Mouse (Mus musculus): Measurements from ENCODE around the gene Atm. TPM values are rescaled to one million over a fixed set of nuclear protein-coding genes. Genes with fewer than 3 reads are reported as not detected.
A peak's percentile ranks its signal among the peaks of the same experiment; 100 is the strongest.

The Atm gene
- polyA plus RNA-seq (2014; fragmentation: Nextera tagmentation; extraction: Ambion mirVana): 17.7 and 18.0 TPM in 2 replicates

DNA sequence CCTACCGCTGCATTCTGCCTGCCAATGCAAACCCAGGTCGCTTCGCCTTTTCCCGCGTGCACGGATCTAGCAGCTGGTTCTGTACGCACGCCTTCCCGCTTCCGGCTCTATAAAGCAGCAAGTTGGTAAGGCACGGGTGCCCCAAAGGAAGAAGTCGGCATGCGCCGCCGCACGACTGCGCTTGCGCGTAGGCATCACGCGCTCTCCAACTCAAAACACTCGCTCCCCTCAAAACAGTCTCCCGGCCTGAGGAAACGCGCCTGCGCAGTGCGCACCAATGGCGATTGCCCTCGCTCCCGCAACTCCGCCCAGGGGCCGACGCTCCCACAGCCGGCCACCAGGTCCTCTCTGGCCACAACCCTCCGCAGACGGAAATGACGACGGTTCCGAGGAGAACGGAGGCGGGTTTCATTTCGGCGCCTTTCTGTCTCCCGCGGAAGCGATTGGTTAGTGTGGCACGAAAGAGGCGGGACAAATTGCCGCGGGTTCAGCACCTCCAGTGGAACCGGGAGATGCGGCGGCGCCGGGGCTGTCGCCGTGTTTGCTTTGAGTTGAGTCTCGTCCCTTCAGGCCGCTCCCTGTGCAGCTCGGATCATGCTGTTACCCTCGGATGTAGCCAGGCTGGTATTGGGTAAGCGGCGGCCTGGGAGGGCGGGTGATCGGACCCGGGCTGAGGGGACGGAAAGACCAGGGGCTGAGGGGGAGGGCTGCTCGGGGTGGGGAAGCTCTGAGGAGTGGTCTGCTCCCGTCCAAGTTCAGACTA lies at the start of gene Atm, which contains the start of gene Npat:
Atm (minus strand) TSS at position 183 of the 763 bp plus-strand sequence.
Npat (plus strand) TSS at position 490 of the 763 bp plus-strand sequence.
- DNase-seq (ENCODE audit: low spot score, missing footprints) (peak; percentile 100), ATAC-seq (ENCODE audit: low FRiP score) (peak; percentile 99)
- Histone ChIP-seq H3K27me3 (ENCODE audit: control insufficient read depth, insufficient read depth, low read length) (no peaks in the 10 kb centered on the region), H3K4me2 (peak within 1 kb of the TSS; percentile 87), H3K4me1 (ENCODE audit: control insufficient read depth, insufficient read depth, low read length) (peaks cover 17% of the 10 kb centered on the region; the same call in 1 of the 2 replicates), H3K36me3 (ENCODE audit: control insufficient read depth, insufficient read depth, low read length) (no peaks in the 10 kb centered on the region), H3K4me3 (ENCODE audit: low read depth, low read length) (peak within 1 kb of the TSS; percentile 88), H3K9me3 (ENCODE audit: control insufficient read depth, low read length) (no peaks in the 10 kb centered on the region), H3K27ac (ENCODE audit: low read depth, low read length) (peak within 1 kb of the TSS; percentile 82), H3K9ac (ENCODE audit: low read length) (peak within 1 kb of the TSS; percentile 88)
- WGBS: under 1% methylated on average over 69 of the region's 69 CpGs

DNA sequence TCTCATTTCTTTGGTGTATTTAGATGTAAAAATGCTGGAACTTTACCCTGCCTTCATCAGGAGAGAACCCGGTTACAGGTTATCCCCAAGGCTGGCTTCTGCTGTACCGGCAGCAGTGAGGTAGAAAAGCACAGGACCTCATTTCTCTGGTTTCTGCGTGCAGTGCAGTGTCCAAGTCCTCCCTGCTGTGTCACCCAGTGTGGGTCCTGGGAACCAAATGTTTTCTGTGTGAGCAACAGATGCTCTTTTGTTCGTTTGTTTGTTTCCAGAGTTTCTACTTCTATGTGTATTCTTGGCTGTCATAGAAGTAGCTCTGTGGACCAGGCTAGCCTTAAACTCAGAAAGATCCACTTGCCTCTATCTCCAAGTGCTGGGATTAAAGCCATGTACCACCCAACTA lies 45.3 kb upstream of the Atm start:
- H3K27ac ChIP-seq (ENCODE audit: low read depth, low read length): no peak overlapping the region
- H3K4me2 ChIP-seq: no peak overlapping the region
- 89% methylated on average over 4 of the region's 4 CpGs for WGBS
- H3K36me3 ChIP-seq (ENCODE audit: control insufficient read depth, insufficient read depth, low read length): peaks cover 2% of the 10 kb centered on the region
- no peaks in the 10 kb centered on the region for H3K4me1 ChIP-seq (ENCODE audit: control insufficient read depth, insufficient read depth, low read length)
- DNase-seq (ENCODE audit: low spot score, missing footprints) (peak; percentile 61), ATAC-seq (ENCODE audit: low FRiP score) (no peak)
- no peak overlapping the region for H3K4me3 ChIP-seq (ENCODE audit: low read depth, low read length)
- no peaks in the 10 kb centered on the region for H3K27me3 ChIP-seq (ENCODE audit: control insufficient read depth, insufficient read depth, low read length)
- H3K9me3 ChIP-seq (ENCODE audit: control insufficient read depth, low read length): no peaks in the 10 kb centered on the region
- H3K9ac ChIP-seq (ENCODE audit: low read length): no peak overlapping the region

DNA sequence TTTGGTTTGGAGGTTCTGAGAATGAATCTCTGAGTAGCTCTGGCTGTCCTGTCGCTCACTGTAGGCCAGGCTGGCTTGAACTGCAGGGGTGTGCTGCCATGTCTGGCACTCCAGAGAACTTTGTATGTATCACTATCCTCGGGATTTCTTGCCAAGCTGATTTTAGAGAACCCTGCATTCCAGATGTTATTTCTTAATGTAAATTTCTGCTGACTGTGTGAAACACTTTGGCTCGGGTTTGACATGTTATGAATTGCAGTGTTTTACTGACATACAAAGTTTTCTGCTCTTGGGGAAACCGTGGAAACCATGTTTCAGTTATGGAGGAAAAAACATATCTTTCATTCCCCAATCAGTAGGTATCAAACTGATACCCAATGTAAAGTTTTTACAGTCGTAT lies 39.2 kb upstream of the Atm start:
- no peaks in the 10 kb centered on the region for H3K4me1 ChIP-seq (ENCODE audit: control insufficient read depth, insufficient read depth, low read length)
- WGBS: 89% methylated on average over 5 of the region's 5 CpGs
- no peak overlapping the region for H3K27ac ChIP-seq (ENCODE audit: low read depth, low read length)
- ATAC-seq (ENCODE audit: low FRiP score): no peak
- no peak overlapping the region for H3K4me3 ChIP-seq (ENCODE audit: low read depth, low read length)
- no peak overlapping the region for H3K9ac ChIP-seq (ENCODE audit: low read length)
- peak; percentile 61 for DNase-seq (ENCODE audit: low spot score, missing footprints)
- no peaks in the 10 kb centered on the region for H3K27me3 ChIP-seq (ENCODE audit: control insufficient read depth, insufficient read depth, low read length)
- no peak overlapping the region for H3K4me2 ChIP-seq
- peaks cover 7% of the 10 kb centered on the region; the same call in 1 of the 2 replicates for H3K36me3 ChIP-seq (ENCODE audit: control insufficient read depth, insufficient read depth, low read length)
- H3K9me3 ChIP-seq (ENCODE audit: control insufficient read depth, low read length): no peaks in the 10 kb centered on the region

DNA sequence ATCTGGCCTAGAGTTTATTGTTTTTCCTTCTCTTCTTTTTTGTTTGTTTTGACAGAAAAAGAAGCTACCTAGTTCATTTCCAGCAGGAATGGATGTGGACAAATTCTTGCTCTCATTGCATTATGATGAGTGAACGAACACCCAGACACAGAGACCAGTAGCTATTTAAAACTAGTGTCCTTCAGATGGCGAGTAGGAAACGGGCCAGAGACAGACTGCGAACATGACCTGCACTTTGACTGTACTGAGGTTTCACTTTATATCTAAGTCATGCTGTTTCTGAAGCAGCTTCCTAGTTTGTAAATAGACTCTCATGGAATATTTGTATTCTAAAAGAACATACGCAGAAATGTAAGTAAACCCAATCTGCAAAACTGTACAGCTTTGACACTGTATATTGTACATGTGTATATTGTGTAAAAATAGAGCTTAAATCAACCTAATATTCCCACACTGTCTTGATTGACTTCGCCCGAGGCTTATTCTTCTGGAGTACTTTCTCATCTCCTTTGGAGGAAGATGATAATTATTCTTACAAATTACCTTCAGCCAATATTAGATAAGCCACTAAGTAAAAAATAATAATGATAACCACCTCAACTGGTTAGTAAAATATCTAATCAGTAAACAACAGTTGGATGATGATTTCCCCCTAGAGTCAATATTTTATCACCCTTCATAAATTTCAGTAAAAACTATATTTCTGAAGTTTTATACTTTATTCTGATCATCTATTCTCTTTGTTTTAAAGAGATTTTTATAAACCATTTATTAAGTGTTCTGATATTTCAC lies 36.2 kb upstream of the Atm start:
- 96% methylated on average over 7 of the region's 7 CpGs for WGBS
- Histone ChIP-seq H3K4me1 (ENCODE audit: control insufficient read depth, insufficient read depth, low read length) (no peaks in the 10 kb centered on the region), H3K27ac (ENCODE audit: low read depth, low read length) (no peak overlapping the region), H3K4me3 (ENCODE audit: low read depth, low read length) (no peak overlapping the region), H3K27me3 (ENCODE audit: control insufficient read depth, insufficient read depth, low read length) (no peaks in the 10 kb centered on the region), H3K9ac (ENCODE audit: low read length) (no peak overlapping the region), H3K4me2 (no peak overlapping the region), H3K9me3 (ENCODE audit: control insufficient read depth, low read length) (no peaks in the 10 kb centered on the region), H3K36me3 (ENCODE audit: control insufficient read depth, insufficient read depth, low read length) (peaks cover 16% of the 10 kb centered on the region)
- DNase-seq (ENCODE audit: low spot score, missing footprints): peak; percentile 56
- ATAC-seq (ENCODE audit: low FRiP score): no peak

DNA sequence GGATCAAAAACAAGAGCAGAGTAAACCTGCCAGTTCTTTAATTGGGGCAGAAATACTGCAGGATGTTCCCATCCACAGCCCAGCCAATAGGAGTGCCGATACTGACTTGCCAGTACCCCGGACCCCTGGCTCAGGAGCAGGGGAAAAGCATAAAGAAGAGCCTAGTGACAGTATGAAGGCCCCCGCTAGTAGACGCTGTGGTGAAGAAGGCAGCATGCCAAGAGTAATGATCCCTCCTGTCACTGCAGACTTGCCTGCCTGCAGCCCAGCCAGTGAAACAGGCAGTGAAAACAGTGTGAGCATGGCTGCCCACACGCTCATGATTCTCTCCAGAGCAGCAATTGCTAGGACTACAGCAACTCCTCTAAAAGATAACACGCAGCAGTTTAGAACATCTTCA lies 34.1 kb upstream of the Atm start:
- ATAC-seq (ENCODE audit: low FRiP score) (no peak), DNase-seq (ENCODE audit: low spot score, missing footprints) (peak; percentile 78)
- no peak overlapping the region for H3K4me2 ChIP-seq
- H3K9me3 ChIP-seq (ENCODE audit: control insufficient read depth, low read length): no peaks in the 10 kb centered on the region
- WGBS: 96% methylated on average over 6 of the region's 6 CpGs
- H3K4me1 ChIP-seq (ENCODE audit: control insufficient read depth, insufficient read depth, low read length): no peaks in the 10 kb centered on the region
- H3K9ac ChIP-seq (ENCODE audit: low read length): no peak overlapping the region
- no peaks in the 10 kb centered on the region for H3K27me3 ChIP-seq (ENCODE audit: control insufficient read depth, insufficient read depth, low read length)
- peaks cover 20% of the 10 kb centered on the region for H3K36me3 ChIP-seq (ENCODE audit: control insufficient read depth, insufficient read depth, low read length)
- no peak overlapping the region for H3K27ac ChIP-seq (ENCODE audit: low read depth, low read length)
- H3K4me3 ChIP-seq (ENCODE audit: low read depth, low read length): no peak overlapping the region

DNA sequence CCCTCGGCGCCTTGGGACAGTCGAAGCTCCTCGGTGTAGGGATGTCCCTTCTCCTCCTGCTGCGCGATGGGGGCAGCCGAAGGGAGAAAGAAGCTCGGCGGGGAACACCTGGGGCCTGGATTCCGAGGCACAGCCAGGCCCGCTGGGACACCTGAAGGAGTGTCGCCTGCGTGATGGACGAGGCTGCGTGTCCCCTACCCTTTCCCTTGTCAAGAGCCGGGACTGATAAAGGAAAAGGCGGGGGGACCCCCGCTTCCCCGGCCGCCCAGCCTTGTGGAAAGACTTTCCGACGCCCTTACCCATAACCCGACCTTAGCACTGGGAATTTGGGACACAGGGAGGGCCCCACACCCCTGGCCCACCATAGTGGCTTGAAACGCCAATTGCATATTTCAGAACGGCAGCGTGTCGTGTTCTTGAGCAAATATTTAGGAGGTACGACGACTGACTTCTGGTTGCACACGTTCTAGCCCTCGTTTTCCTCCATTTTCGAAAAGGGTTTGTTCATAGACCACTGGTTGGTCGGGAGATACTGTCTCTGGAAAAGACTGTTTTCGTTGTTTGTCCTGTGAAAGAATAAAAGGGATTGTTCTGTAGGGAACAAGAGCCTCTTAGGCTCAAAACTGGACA lies 911 bp upstream of the Atm start:
- no peaks in the 10 kb centered on the region for H3K36me3 ChIP-seq (ENCODE audit: control insufficient read depth, insufficient read depth, low read length)
- H3K9ac ChIP-seq (ENCODE audit: low read length): peak overlapping the region; percentile 88
- peaks cover 17% of the 10 kb centered on the region; the same call in 1 of the 2 replicates for H3K4me1 ChIP-seq (ENCODE audit: control insufficient read depth, insufficient read depth, low read length)
- ATAC-seq (ENCODE audit: low FRiP score) (no peak), DNase-seq (ENCODE audit: low spot score, missing footprints) (peak; percentile 93)
- peak overlapping the region; percentile 88 for H3K4me3 ChIP-seq (ENCODE audit: low read depth, low read length)
- H3K27me3 ChIP-seq (ENCODE audit: control insufficient read depth, insufficient read depth, low read length): no peaks in the 10 kb centered on the region
- under 1% methylated on average over 31 of the region's 34 CpGs for WGBS
- peak overlapping the region; percentile 87 for H3K4me2 ChIP-seq
- H3K9me3 ChIP-seq (ENCODE audit: control insufficient read depth, low read length): no peaks in the 10 kb centered on the region
- peak overlapping the region; percentile 82 for H3K27ac ChIP-seq (ENCODE audit: low read depth, low read length)

DNA sequence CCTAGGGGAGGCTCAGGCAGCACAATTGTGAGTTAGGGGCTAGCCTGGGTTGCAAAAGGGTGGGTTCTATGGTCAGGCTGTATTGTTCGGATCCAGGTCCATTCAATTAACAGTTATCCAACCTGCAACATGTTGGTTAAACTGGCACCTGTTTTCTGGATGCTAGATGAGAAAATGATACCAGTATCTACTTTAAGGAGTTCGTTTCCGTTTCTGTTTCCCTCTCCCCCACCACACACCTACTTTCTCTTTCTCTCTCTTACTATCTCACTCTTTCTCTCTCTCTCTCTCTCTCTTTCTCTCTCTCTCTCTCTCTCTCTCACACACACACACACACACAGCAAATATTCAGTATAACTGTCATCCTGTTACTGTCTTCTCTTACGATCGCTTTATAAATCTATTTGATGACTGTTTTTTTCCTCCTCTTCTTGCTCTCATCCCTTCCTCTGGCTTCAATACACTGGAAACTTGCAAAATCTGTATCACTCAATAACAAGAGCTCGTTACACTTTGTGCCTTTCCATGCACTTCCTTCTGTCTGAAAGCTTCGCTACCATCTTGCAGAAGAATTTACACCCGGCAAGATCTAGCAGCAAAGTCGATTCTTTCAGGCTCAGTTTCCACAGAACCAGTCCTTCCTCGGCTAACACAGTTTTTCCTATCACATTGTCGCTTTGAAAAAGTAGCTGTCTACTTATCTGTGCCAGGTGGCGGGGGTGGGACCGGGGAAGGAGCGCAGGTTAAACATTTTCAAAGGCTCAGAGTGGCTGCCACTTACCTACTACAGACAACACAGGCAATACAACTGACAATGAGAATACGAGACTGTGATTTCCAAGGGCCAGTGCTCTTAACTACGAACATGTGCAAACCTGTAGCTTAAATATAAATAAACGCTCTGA lies 872 bp downstream of the Atm start:
- Histone ChIP-seq H3K9ac (ENCODE audit: low read length) (peak overlapping the region; percentile 62), H3K4me1 (ENCODE audit: control insufficient read depth, insufficient read depth, low read length) (peaks cover 17% of the 10 kb centered on the region; the same call in 1 of the 2 replicates), H3K4me2 (peak overlapping the region; percentile 66), H3K4me3 (ENCODE audit: low read depth, low read length) (peak overlapping the region; percentile 88), H3K27ac (ENCODE audit: low read depth, low read length) (peak overlapping the region; percentile 1; the same call in 1 of the 2 replicates), H3K9me3 (ENCODE audit: control insufficient read depth, low read length) (no peaks in the 10 kb centered on the region), H3K36me3 (ENCODE audit: control insufficient read depth, insufficient read depth, low read length) (no peaks in the 10 kb centered on the region; the same call in 1 of the 2 replicates), H3K27me3 (ENCODE audit: control insufficient read depth, insufficient read depth, low read length) (no peaks in the 10 kb centered on the region)
- 22% methylated on average over 17 of the region's 17 CpGs for WGBS
- DNase-seq (ENCODE audit: low spot score, missing footprints) (peak; percentile 89), ATAC-seq (ENCODE audit: low FRiP score) (no peak)

DNA sequence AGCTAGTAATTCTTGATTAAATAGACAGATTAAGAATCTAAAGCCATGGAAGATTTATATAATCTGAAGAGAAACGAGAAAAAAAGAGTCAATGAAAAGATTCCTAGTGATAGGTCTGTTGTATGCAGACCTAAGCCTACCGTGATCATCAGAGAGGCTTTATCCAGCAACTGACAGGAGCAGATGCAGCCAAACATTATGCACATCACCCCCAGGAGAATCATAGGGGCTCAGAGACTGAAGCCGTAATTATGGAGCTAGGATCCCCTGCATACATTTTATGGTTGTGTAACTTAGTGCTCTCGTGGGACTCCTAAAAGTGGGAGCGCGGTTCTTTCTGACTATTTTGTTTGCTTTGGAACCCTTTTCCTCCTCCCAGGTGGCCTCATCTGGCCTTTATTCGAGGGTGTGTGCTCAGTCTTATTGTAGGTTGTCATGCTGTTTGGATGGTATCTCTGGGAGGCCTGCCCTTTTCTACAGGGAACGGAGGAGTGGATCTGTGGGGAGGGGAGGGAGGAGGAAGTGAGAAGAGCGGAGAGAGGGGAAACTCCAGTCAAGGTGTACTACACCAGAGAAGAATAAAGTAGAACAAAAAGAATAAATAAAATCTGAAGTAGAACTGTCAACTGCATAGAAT lies 19.0 kb downstream of the Atm start:
- H3K4me2 ChIP-seq: no peak overlapping the region
- ATAC-seq (ENCODE audit: low FRiP score) (no peak), DNase-seq (ENCODE audit: low spot score, missing footprints) (no peak)
- H3K9me3 ChIP-seq (ENCODE audit: control insufficient read depth, low read length): no peaks in the 10 kb centered on the region
- H3K27ac ChIP-seq (ENCODE audit: low read depth, low read length): no peak overlapping the region
- no peak overlapping the region for H3K9ac ChIP-seq (ENCODE audit: low read length)
- H3K4me3 ChIP-seq (ENCODE audit: low read depth, low read length): no peak overlapping the region
- no peaks in the 10 kb centered on the region for H3K4me1 ChIP-seq (ENCODE audit: control insufficient read depth, insufficient read depth, low read length)
- WGBS: 76% methylated on average over 9 of the region's 9 CpGs
- no peaks in the 10 kb centered on the region for H3K27me3 ChIP-seq (ENCODE audit: control insufficient read depth, insufficient read depth, low read length)
- no peaks in the 10 kb centered on the region for H3K36me3 ChIP-seq (ENCODE audit: control insufficient read depth, insufficient read depth, low read length)
